Mouse (Mus musculus) spleen, adult 2 months (tissue): ENCODE measurements around the gene Dynll1. TPM values are rescaled to one million over a fixed set of nuclear protein-coding genes. Genes with fewer than 3 reads are reported as not detected.

Experiments used
- DNase-seq, 2 experiments: peaks; one replicate each; pipeline versions ENCODE4 v3.0.0 to v3.0.0-alpha.2; 2012 to 2021; ENCODE audit warnings: low spot score in 2 of 2, low read depth in 1 of 2
- H3K27ac ChIP-seq: fragments of 200-500 bp; 2 replicates; pipeline ENCODE4 v1.5.1; 2012; ENCODE audit warnings: low read length, inconsistent platforms; ENCODE audit not compliant: insufficient read depth
- H3K27me3 ChIP-seq: fragments of 200-500 bp; 2 replicates; pipeline ENCODE4 v1.6.1; 2012; ENCODE audit warnings: mild to moderate bottlenecking, moderate library complexity, low read length, inconsistent platforms; ENCODE audit not compliant: control insufficient read depth, insufficient read depth
- H3K36me3 ChIP-seq: fragments of 200-500 bp; 2 replicates; pipeline ENCODE4 v1.6.1; 2012; ENCODE audit warnings: mild to moderate bottlenecking, low read length, inconsistent platforms; ENCODE audit not compliant: control insufficient read depth, insufficient read depth
- H3K4me1 ChIP-seq: fragments of 200-500 bp; 2 replicates; pipeline ENCODE4 v1.6.1; 2011; ENCODE audit warnings: inconsistent platforms; ENCODE audit not compliant: control insufficient read depth, insufficient read depth, insufficient read length
- H3K4me3 ChIP-seq: fragments of 200-500 bp; 2 replicates; pipeline ENCODE4 v1.5.1; 2011; ENCODE audit warnings: mild to moderate bottlenecking, inconsistent platforms; ENCODE audit not compliant: insufficient read depth, insufficient read length; ENCODE audit errors: extremely low read depth
- CTCF ChIP-seq: fragments of 200-500 bp; IDR thresholded peaks from 2 replicates; pipeline ENCODE4 v1.5.1; 2011; ENCODE audit warnings: mild to moderate bottlenecking, inconsistent platforms; ENCODE audit not compliant: insufficient read depth, insufficient read length, insufficient replicate concordance; ENCODE audit errors: extremely low read depth
- POLR2A ChIP-seq: fragments of 200-500 bp; IDR thresholded peaks from 2 replicates; pipeline ENCODE4 v1.6.1; 2011; ENCODE audit warnings: low read depth, low read length, inconsistent platforms
- WGBS: fragments of 180-500 bp; shearing (Covaris S2); methylation state at CpG from one replicate; pipeline ENCODE4 v1.1.7; 2018; 5-methylcytosine and 5-hydroxymethylcytosine counted together
- polyA plus RNA-seq: library from polyadenylated mRNA; depleted of rRNA; stranded (reverse); fragments of >200 nt; gene quantifications from 2 replicates; pipeline ENCODE4 v1.2.3, GENCODE M21; 2012

Gene Dynll1
- polyA plus RNA-seq, 1 experiment: 135 TPM

DNA sequence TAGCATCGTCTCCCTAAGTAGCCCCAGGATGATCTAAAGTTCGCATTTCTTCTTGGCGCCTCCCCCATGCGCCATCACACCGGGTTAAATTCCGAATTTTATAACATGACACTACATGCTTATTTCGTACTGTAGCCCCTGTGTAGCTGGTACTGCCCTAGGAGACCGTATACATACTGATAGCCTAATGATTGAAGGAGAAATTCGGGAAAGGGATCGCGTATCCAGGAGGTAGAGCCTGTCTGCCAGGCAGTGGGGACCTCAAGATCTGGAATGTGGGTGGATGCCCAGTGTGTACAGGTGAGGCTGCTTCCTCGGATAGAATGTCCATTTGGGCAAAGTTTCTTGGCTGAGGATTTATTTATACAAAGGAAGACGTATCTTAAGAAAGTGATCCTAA, 816 bp upstream of the Dynll1 start:
- peaks cover 2% of the 10 kb centered on the region; the same call in 1 of the 2 replicates for H3K4me1 ChIP-seq
- TF ChIP-seq POLR2A (no peak), CTCF (no peak)
- no peak for DNase-seq

DNA sequence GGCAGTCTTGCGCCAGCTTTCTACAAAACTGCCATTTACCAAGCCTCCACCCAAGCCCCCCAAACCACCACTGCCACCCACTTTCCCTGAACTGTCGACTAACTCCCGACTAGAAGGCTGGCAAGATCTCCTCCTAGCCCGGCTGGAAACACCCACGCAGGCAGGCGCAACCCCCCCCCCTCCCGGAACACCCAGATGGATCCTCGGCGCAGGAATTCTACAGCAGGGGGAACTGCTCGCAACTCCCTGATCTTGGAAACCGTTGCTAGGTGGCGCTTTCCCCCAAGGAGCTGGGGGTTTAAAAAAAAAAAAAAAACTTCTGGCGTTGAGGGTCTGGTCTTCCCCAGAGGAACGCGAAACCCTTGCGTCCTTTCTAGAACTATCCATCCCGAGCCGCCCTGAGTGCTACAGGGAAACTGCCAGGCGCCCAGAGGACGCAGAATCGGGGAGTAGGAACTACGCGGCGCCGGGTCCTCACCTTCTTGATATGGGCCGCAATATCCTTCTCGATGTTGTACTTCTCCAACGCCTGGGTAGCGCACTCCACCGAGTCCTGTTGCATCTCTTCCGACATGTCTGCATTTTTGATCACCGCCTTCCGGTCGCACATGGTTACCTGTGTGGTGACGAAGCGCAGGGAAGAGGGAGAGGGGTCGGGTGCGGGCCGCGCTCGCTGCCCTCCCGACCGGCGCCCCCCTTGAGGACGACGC, 609 bp downstream of the Dynll1 start:
- TF ChIP-seq CTCF (no peak), POLR2A (no peak)
- peaks cover 2% of the 10 kb centered on the region; the same call in 1 of the 2 replicates for H3K4me1 ChIP-seq
- peak overlapping the region; percentile 81 for H3K27ac ChIP-seq
- peak in 1 of 2 experiments; percentile 41 for DNase-seq
- H3K36me3 ChIP-seq: peaks cover 9% of the 10 kb centered on the region
- H3K27me3 ChIP-seq: no peaks in the 10 kb centered on the region
- peak overlapping the region; percentile 81 for H3K4me3 ChIP-seq
- WGBS: 1% methylated on average over 46 of the region's 46 CpGs

More for the DNA sequence above, 816 bp upstream of the Dynll1 start:
- H3K27ac ChIP-seq: no peak overlapping the region
- WGBS: 30% methylated on average over 13 of the region's 13 CpGs
- H3K4me3 ChIP-seq: peak overlapping the region; percentile 61; the same call in 1 of the 2 replicates
- no peaks in the 10 kb centered on the region for H3K27me3 ChIP-seq
- H3K36me3 ChIP-seq: peaks cover 9% of the 10 kb centered on the region

GRCm38 (mm10) chr5:115296347-115296746, 4.5 kb downstream of the Dynll1 start:
- no peak for DNase-seq
- Histone ChIP-seq H3K4me1 (peaks cover 2% of the 10 kb centered on the region; the same call in 1 of the 2 replicates), H3K27ac (no peak overlapping the region), H3K36me3 (peaks cover 9% of the 10 kb centered on the region), H3K4me3 (no peak overlapping the region), H3K27me3 (no peaks in the 10 kb centered on the region)
- WGBS: 87% methylated on average over 10 of the region's 10 CpGs
- no peak for TF ChIP-seq CTCF
- no peak for TF ChIP-seq POLR2A

DNA sequence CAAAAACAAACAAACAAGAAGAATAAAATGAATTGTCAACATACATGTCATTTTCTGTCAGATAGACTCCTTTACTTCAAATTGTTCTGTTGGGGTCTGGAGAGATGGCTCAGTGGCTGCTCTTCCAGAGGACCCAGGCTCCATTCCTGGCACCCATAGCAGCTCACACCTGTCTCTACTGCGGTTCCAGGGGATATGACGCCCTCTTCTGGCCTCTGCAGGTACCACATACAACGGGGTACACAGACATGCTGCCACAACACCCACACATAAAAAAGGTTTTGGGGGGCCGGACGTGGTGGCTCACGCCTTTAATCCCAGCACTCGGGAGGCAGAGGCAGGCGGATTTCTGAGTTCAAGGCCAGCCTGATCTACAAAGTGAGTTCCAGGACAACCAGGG, 6.6 kb downstream of the Dynll1 start:
- DNase-seq: no peak
- H3K27me3 ChIP-seq: no peaks in the 10 kb centered on the region
- no peak for TF ChIP-seq POLR2A
- no peak for TF ChIP-seq CTCF
- H3K36me3 ChIP-seq: peaks cover 14% of the 10 kb centered on the region
- peaks cover 1% of the 10 kb centered on the region; the same call in 1 of the 2 replicates for H3K4me1 ChIP-seq
- no peak overlapping the region for H3K27ac ChIP-seq
- H3K4me3 ChIP-seq: no peak overlapping the region
- WGBS: 93% methylated on average over 8 of the region's 8 CpGs

- peak in 1 of 2 experiments; percentile 15 for DNase-seq
- Histone ChIP-seq H3K27ac (no peak overlapping the region), H3K36me3 (peaks cover 13% of the 10 kb centered on the region), H3K27me3 (no peaks in the 10 kb centered on the region), H3K4me3 (no peak overlapping the region), H3K4me1 (no peaks in the 10 kb centered on the region; the same call in 1 of the 2 replicates)
- WGBS: 91% methylated on average over 3 of the region's 3 CpGs
- TF ChIP-seq CTCF (peak; percentile 35; the same call in 1 of the 2 replicates), POLR2A (no peak)
Measured at GRCm38 (mm10) chr5:115284735-115285134, 16.1 kb downstream of the Dynll1 start.

DNA sequence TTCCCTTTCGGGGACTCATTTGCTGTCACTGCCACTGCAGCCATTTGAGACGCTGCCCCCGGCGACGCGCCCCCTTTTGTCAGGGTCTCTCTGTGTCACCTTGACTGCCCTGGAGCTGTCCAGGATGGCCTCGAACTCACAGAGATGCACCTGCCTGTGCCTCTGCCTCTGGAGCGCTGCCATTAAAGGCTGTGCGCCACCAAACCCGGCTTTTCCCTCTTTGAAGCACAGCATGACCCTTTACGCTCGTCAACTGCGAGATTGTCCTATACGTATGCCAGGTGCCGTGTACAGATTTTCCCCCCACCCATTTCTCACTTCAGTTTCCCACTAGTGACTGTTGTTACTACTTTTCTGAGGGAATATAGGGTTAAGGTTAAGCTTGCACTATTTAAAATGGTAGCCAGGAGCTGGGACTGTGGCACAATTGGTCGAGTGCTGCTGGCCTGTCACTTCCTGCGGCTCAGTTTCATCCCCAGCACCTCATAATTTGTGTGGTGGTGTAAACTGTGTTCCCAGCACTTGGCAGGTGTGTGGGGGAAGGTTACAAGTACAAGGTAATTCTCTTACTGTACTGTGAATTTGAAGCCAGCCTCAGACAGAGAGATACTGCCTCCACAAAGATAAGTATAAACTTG, 20.6 kb downstream of the Dynll1 start:
- H3K27me3 ChIP-seq: no peaks in the 10 kb centered on the region
- peak overlapping the region; percentile 100 for H3K4me3 ChIP-seq
- peaks cover 5% of the 10 kb centered on the region for H3K36me3 ChIP-seq
- TF ChIP-seq CTCF (no peak), POLR2A (no peak)
- peak overlapping the region; percentile 73 for H3K27ac ChIP-seq
- no peak for DNase-seq
- H3K4me1 ChIP-seq: peaks cover 2% of the 10 kb centered on the region
- 2% methylated on average over 17 of the region's 17 CpGs for WGBS

GRCm38 (mm10) chr5:115279226-115280049, 21.4 kb downstream of the Dynll1 start, which contains the start of gene Coq5:
Gene Coq5 (plus strand): TSS chr5:115279666.
- TF ChIP-seq CTCF (no peak), POLR2A (peak; percentile 62)
- DNase-seq: peak; percentile 57 to 82
- 2% methylated on average over 45 of the region's 45 CpGs for WGBS
- Histone ChIP-seq H3K36me3 (peaks cover 3% of the 10 kb centered on the region), H3K4me1 (peaks cover 2% of the 10 kb centered on the region), H3K27ac (peak within 1 kb of the TSS; percentile 73), H3K27me3 (no peaks in the 10 kb centered on the region), H3K4me3 (peak within 1 kb of the TSS; percentile 100)
